Mouse (Mus musculus): ENCODE measurements around the gene 6030468B19Rik.
A peak's percentile ranks its signal among the peaks of the same experiment; 100 is the strongest.
"Not testable (repeated sequence)": the region's sequence is repeated elsewhere in the genome, so short reads cannot be mapped to it uniquely, and the experiment has no call there.

6030468B19Rik gene

DNA sequence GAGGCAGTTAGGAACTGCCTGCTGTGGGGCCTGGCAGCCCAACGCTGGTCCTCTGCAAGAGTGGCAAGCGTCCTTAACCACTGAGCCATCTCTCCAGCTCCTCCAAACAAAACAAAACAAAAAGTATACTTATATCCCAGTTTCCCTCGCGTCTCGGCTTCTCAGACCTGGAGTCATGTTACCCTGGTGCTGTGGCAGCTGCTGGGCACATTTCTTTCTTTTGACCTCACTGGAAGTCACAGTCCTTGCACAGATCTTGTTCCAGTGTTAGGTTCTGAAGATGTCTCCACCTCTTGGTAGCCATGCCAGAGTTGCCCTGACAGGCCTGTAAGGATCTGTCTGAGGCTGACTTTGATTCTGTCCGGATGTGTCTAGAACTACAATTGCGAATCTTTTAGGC lies 4.2 kb downstream of the 6030468B19Rik start:
- DNase-seq (ENCODE audit: extremely low spot score, low read depth, low spot score) = no peak

DNA sequence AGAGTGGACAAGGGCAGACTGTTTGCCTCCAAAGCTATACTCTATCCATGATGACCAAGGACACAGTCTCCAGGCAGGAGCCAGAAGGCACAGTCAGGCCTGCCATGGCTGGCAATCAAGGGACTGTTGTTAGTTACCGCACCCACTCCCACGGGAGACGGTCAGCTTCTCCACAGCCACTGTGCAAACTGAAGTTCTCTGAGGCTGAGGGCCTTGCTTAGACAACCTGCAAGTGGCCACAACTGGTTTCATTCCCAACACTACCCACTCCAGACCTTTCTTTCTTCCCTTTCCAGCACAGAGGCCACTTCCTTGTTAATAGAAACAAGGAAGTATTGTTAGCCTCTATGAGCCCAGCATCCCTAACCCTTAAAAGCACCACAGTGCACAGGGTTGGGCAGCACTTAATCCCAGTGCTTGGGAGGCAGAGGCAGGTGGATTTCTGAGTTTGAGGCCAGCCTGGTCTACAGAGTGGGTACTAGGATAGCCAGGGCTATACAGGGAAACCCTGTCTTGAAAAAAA lies 5.8 kb downstream of the 6030468B19Rik start:
- no peak for DNase-seq (ENCODE audit: extremely low spot score, low read depth, low spot score)

GRCm38 (mm10) chr11:117806781-117807180 lies 9.3 kb downstream of the 6030468B19Rik start:
- no peak for DNase-seq (ENCODE audit: extremely low spot score, low read depth, low spot score)

DNA sequence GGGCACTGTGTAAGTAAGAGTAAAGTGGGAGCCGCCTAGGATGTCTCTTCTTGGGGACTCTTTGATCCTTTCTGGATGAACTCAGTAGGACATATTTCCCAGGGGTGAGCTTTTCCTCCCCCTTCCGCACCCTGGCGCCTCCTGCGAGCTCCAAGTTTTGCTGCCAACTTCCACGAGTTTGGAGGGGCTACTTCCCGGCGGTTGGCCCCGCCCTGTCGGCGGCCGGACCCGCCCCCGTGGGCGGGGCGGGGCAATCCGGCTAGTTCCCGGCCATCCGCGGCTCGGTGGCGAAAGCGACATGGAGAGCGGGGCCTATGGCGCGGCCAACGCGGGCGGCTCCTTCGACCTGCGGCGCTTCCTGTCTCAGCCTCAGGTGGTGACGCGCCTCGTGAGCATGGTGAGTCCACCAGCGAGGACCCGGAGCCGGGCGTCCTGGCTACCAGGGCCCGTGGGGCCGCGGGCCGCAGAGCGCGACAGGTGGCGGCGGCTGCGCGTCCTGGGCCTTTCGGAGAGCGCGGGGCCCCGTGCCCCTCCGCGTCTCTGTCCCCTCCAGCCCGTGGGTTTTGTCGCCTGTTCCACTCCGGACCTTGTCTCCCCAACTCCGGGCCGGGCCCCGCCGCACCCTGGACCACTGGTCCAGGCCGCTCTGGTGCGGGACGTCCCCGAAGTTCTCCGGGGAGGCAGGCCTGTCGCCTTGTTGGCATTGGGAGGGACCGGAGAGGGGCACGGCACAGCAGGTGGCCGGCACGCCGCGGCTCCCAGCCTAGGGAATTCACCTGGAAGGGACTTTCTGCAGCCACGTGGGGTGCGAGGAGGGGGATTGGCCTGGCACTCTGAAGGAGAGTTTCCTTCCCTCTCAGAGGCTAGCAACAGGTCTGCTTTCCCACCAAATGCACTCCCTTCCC lies 12.2 kb downstream of the 6030468B19Rik start, which contains the start of the genes Gm20708 and Syngr2:
Gm20708 (plus strand) TSS at position 262 of the 905 bp plus-strand sequence.
Syngr2 (plus strand) TSS at position 262 of the 905 bp plus-strand sequence.
- DNase-seq (ENCODE audit: extremely low spot score, low read depth, low spot score) = no peak

GRCm38 (mm10) chr11:117810401-117811046 lies 13.1 kb downstream of the 6030468B19Rik start:
- no peak for DNase-seq (ENCODE audit: extremely low spot score, low read depth, low spot score)

- DNase-seq (ENCODE audit: extremely low spot score, low read depth, low spot score) = no peak
Observed at GRCm38 (mm10) chr11:117813867-117814266, 16.4 kb downstream of the 6030468B19Rik start.

- no peak for DNase-seq (ENCODE audit: extremely low spot score, low read depth, low spot score)
Observed at GRCm38 (mm10) chr11:117814704-117815366, 17.4 kb downstream of the 6030468B19Rik start.

DNA sequence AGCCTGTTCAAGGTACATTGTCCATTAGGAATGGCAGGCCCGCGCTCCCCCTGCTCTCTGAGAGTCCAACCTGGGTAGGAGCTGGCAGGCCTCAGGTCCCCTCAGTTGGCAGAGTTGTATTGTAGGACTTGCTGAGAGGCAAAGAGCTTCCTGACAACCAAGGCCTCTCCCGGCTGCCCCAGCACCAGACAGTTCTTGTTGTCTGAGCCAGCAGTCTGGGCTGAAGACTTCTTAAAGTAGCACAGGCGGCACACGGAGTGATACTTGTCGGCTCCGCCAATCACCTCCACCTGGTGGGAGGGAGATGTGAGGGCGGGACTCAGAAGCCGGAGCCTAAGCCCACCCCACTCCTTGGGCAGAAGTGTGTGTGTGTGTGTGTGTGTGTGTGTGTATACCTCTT lies 18.4 kb downstream of the 6030468B19Rik start:
- not testable (repeated sequence) for DNase-seq (ENCODE audit: extremely low spot score, low read depth, low spot score)

DNA sequence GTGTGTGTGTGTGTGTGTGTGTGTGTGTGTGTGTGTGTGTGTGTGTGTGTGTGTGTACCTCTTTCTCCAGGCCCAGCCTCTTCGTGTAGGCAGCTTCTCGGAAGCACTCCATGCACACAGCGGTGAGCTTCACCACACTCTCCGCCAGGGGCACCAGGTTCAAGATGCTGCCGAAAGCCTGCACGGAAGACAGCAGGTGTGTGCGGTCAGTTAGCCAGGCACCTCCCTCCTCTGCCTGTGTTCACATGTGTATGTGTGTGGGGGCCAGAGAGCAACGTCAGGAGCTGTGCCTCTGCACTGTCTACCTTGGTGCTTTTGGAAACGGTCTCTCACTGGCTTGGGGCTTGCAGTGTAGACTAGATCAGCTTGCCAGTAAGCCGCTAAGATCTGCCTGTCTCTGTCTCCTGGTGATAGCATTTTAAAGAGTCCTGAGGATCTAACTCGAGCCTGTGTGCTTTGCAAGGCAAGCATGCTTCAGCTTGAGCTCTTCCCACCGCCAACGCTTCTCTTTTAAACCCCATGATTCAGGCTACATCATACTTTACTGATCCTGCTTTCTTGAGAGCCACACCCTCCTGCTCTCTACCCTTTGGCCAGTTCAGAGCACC lies 19.0 kb downstream of the 6030468B19Rik start:
- DNase-seq (ENCODE audit: extremely low spot score, low read depth, low spot score) = no peak

DNA sequence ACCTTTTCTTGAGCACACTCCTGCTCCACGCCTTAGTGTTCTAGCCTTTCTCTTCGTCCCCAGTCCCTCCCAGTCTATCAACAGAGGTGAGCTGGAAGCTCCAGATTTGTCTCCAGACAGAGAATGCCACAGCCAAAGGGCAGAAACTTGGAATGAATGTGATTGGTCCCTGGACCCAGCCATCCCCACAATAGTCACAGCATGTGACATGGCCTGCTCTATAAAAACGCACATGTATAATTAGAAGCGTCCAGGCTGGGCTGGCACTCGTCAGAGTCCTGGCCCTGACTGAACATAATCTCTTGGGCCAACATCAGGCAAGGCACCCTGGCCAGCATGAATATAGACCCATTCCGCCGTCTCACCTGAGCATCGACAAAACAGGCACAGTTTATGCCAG lies 21.6 kb downstream of the 6030468B19Rik start:
- no peak for DNase-seq (ENCODE audit: extremely low spot score, low read depth, low spot score)

GRCm38 (mm10) chr11:117820173-117820572 lies 22.7 kb downstream of the 6030468B19Rik start:
- no peak for DNase-seq (ENCODE audit: extremely low spot score, low read depth, low spot score)

- DNase-seq (ENCODE audit: extremely low spot score, low read depth, low spot score) = no peak
Observed at GRCm38 (mm10) chr11:117821868-117822267, 24.4 kb downstream of the 6030468B19Rik start.

DNA sequence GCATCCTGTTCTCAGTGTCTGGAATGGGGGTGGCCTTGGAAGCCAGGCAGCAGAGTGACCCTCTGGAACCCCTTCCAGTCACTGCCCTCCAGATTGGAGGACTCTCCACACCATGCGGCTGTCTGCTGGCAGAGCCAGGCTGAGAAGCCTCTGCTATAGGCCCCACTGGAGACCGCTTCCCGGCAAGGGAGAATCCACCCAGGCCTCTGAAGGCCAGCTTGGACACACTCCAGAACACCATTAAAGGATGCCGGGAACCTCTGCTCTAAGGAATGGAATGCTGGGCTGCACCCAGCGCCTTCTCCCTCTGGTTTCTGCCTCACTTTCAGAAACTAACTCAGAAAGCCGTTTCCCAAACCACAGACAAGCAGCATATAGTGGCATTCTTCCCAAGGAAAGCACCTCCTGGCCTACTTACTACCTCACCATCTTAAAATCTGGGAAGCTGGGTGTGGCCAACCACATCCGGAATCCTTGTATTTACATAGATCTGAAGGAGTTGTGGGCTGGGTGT lies 25.3 kb downstream of the 6030468B19Rik start:
- no peak for DNase-seq (ENCODE audit: extremely low spot score, low read depth, low spot score)

DNA sequence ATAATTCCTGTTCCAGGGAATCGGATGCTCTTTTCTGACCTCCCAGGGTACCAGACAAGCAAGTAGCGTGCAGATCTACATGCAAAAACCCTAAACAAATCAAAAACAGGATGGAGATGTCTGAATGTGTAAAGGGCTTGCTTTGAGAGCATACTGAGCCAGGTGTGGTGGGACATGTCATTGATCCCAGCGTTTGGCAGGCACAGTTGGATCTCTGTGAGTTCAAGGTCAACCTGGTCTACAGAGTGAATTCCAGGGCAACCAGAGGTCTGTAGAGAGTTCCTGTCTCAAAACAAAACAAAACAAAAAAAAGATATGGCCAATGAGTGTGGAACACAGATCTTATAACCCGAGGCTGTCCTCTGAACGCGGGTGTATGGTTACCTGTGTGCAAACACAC lies 26.0 kb downstream of the 6030468B19Rik start:
- DNase-seq (ENCODE audit: extremely low spot score, low read depth, low spot score) = no peak

DNA sequence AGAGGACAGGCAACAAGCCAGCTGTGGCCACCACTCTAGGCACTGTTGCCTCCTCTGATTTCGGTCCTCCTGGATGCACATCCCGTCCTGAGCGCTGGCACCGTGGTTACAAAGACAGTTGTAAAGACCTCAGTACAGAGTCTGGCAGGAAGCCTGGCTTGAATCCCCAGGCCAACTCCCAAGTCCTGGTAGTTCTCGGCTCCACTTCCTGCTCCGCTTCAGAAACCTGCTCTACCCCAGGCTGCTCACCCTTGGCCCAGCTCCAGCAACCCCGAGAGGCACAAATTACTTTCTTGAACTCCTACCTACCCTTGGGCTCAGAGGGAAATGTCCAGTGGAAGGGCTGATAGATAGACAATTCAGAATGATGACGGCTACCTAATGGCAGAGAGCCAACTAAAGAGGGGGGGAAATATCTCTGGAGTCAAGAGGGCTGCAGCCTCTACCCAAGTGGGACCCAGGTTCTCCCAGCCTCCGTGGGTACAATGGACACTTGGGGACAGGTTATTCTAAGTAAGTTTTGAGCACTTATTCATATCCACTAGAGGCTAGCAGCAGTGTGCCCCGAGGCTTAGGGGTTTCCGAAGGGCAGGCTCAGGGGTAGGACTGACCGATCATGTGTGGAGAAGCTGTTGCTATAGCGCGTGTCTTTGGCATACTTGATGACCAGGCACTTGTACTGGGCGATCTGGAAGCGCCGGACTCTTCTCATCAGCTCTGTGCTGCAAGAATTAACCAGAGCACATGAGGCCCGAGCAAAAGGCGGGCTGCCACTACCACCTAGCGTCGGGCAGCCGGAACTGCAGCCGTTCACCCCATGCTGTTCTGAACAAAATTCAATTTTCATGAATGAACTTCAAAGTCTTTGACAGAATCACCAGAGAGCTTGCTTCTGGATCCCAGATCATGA lies 26.9 kb downstream of the 6030468B19Rik start:
- DNase-seq (ENCODE audit: extremely low spot score, low read depth, low spot score) = no peak

GRCm38 (mm10) chr11:117825333-117826101 lies 28.1 kb downstream of the 6030468B19Rik start, which contains the start of the genes Afmid and Tk1:
Gene Afmid (plus strand): TSS chr11:117825924.
Gene Tk1 (minus strand): TSS chr11:117826092.
- DNase-seq (ENCODE audit: extremely low spot score, low read depth, low spot score) = peak; percentile 71

DNA sequence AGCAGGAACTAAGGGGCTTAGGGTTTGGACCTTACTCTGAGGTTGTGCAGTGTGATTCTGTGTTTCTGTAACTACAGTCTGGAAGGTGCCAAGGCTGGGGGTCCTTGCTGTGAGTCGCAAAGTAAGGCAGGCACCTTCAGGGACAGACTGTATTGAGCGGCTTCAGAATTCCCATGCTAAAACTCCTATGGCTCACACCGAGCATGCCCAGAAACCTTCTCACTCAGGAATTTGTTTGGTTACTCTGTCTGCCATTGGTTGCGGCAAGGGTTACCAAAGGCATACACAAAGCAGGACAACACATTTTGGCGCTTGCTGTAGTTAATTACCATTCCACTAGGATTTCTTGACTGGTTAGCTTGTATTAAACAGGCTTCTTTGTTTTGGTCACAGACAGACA lies 28.7 kb downstream of the 6030468B19Rik start:
- no peak for DNase-seq (ENCODE audit: extremely low spot score, low read depth, low spot score)

DNA sequence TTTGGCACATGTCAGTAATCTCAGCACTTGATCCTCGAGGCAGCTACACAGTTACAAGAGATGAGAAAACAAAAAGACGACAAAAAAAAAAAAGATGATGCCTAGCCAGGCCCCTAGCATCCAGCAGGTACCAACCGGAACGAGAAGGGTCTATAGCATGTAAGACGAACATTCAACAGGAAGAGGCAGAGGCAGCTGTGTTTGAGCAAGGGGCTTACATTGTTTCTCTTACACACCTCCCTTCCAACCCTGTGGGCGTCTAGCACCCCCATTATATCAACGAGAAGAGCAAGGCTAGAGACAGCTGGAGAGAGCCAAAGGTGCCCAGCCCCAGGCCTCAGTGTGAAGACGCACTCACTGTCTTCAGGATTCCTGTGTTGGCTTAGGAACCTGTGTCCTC lies 29.5 kb downstream of the 6030468B19Rik start:
- DNase-seq (ENCODE audit: extremely low spot score, low read depth, low spot score) = no peak

DNA sequence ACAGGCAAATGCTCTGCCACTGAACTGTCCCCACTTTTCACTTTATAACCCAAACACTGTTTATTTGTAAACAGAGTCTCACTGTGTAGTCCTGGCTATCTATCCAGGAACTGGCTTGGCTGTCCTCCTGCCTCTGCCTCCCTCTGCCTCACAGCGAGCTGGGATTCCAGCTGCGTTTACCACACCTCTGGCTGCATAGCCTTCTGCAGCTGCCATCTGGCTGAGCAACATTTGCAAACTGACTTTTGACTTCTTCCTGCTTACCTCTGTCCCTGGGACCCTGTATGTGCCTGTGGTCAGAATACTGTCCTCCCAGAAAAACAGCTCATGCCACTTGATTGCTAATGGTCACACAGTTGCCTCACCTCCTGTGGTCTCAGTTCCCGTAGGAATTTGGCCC lies 29.9 kb downstream of the 6030468B19Rik start:
- no peak for DNase-seq (ENCODE audit: extremely low spot score, low read depth, low spot score)

Measured in hindlimb bud, embryonic 11.5 days (tissue).